Comparison of ENCODE assay signal across 9 mouse cellular contexts in the genomic region with DNA sequence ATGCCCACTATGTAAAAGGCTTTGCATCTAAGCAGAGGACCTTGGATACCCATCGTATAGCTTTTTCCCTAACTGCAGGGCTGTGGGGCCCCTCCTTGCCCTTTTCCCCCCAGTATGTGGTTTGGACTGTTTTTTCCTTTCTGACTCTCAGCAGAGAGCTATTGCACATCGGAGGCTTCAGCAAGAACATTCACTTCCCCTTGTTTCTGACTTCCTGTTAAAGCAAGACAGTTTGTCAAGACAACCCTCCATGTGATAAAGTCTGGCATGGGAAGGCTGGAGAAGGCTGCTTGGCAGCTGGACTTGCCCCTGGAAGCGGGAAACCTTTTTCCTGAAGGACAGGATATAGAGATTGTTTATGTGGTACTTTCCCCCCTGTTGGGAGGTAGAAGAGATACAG. TPM values are rescaled to one million over a fixed set of nuclear protein-coding genes. Genes with fewer than 3 reads are reported as not detected.
DNase-seq lines count a peak whose midpoint lies in the region; ATAC-seq and TF ChIP-seq lines count a peak whose summit lies in the region.
"Had no signal": no experiment of that assay in that cellular context is flagged by ENCODE, and none has a peak within 500 bp of the region (broad histone marks: within the 10 kb centered on the region; RNA-seq: fewer than 3 reads in every experiment).

No protein-coding gene starts in this region.

- H3K4me2 ChIP-seq in hindbrain, postnatal 0 days (ENCODE audit: low read depth, low read length) = no peak overlapping the region
- H3K4me2 ChIP-seq: midbrain, embryonic 12.5 days had no signal

- WGBS in hindbrain, postnatal 0 days = 86% methylated on average over 3 of the region's 3 CpGs

- H3K9ac ChIP-seq in hindbrain, postnatal 0 days (replicated peaks; ENCODE audit: low read length) = no peak overlapping the region
- H3K9ac ChIP-seq: midbrain, embryonic 12.5 days had no signal

- H3K27ac ChIP-seq in hindbrain, postnatal 0 days = no peak overlapping the region
- H3K27ac ChIP-seq: midbrain, embryonic 12.5 days had no signal

- no peaks in the 10 kb centered on the region for H3K4me1 ChIP-seq in hindbrain, postnatal 0 days (ENCODE audit: insufficient read depth, low read length)
- H3K4me1 ChIP-seq: midbrain, embryonic 12.5 days had no signal

- H3K4me3 ChIP-seq in hindbrain, postnatal 0 days (ENCODE audit: low read length) = no peak overlapping the region
- H3K4me3 ChIP-seq: midbrain, embryonic 12.5 days had no signal

- peaks cover 30% of the 10 kb centered on the region for H3K36me3 ChIP-seq in hindbrain, postnatal 0 days (ENCODE audit: insufficient read depth, low read length)

- peak; percentile 36 for DNase-seq in CD4-positive helper T cell, adult 2 months (ENCODE audit: low read depth, low spot score)
- peak; percentile 53 for DNase-seq in induced T-regulatory cell, adult 2 months (ENCODE audit: low read depth)
- DNase-seq in lung, postnatal 25 days (ENCODE audit: low spot score) = peak; percentile 80
- DNase-seq in thymus, postnatal 14 days = peak; percentile 51
- DNase-seq in embryo, embryonic 10 days (ENCODE audit: low spot score) = no peak
- DNase-seq in urinary bladder, postnatal 14 days (ENCODE audit: low spot score) = no peak
- no peak for DNase-seq in hindbrain, postnatal 0 days (ENCODE audit: low spot score)

- ATAC-seq in activated CD4-positive, CD25-positive, alpha-beta regulatory T cell, adult 4 months = peak; percentile 72
- ATAC-seq in hindbrain, postnatal 0 days = no peak

- no peaks in the 10 kb centered on the region for H3K9me3 ChIP-seq in hindbrain, postnatal 0 days (ENCODE audit: low read length)
- H3K9me3 ChIP-seq: midbrain, embryonic 12.5 days had no signal

- no peak for TF ChIP-seq CTCF in hindbrain, postnatal 0 days (IDR thresholded peaks at IDR 0.05; ENCODE audit: low read depth)

- no peaks in the 10 kb centered on the region for H3K27me3 ChIP-seq in hindbrain, postnatal 0 days (ENCODE audit: insufficient read depth, low read length)
- H3K27me3 ChIP-seq: midbrain, embryonic 12.5 days had no signal

RNA-seq across cellular contexts. Expression of gene Gm10840, which starts 37.9 kb away (rescaled TPM):
- polyA plus RNA-seq in activated CD4-positive, CD25-positive, alpha-beta regulatory T cell, adult 4 months (2017; shearing (Covaris generic)) = not detected
- total RNA-seq in hindbrain, postnatal 0 days (2014; rRNA removed) = not detected in 2 replicates
- not detected in 2 replicates for polyA plus RNA-seq in hindbrain, postnatal 0 days (2015; fragmentation: Nextera tagmentation; extraction: Ambion mirVana)

RNA-seq across cellular contexts. Expression of gene Limd2, which starts 37.9 kb away (rescaled TPM):
- 100 to 1,000 TPM; 633 to 743 TPM for polyA plus RNA-seq in activated CD4-positive, CD25-positive, alpha-beta regulatory T cell, adult 4 months (2017; shearing (Covaris generic))
- 72.2 and 80.6 TPM in 2 replicates for total RNA-seq in hindbrain, postnatal 0 days (2014; rRNA removed)
- 120 and 124 TPM in 2 replicates for polyA plus RNA-seq in hindbrain, postnatal 0 days (2015; fragmentation: Nextera tagmentation; extraction: Ambion mirVana)

RNA-seq across cellular contexts. Expression of gene Map3k3, which starts 38.3 kb away (rescaled TPM):
- polyA plus RNA-seq in activated CD4-positive, CD25-positive, alpha-beta regulatory T cell, adult 4 months (2017; shearing (Covaris generic)) = 10 to 100 TPM; 14.8 to 21.2 TPM
- 26.7 and 38.0 TPM in 2 replicates for total RNA-seq in hindbrain, postnatal 0 days (2014; rRNA removed)
- polyA plus RNA-seq in hindbrain, postnatal 0 days (2015; fragmentation: Nextera tagmentation; extraction: Ambion mirVana) = 8.9 and 9.1 TPM in 2 replicates

RNA-seq across cellular contexts. Expression of gene Taco1, which starts 56.9 kb away (rescaled TPM):
- polyA plus RNA-seq in activated CD4-positive, CD25-positive, alpha-beta regulatory T cell, adult 4 months (2017; shearing (Covaris generic)) = 10 to 100 TPM; 11.8 to 13.2 TPM
- total RNA-seq in hindbrain, postnatal 0 days (2014; rRNA removed) = 19.4 and 28.9 TPM in 2 replicates
- 6.1 and 6.4 TPM in 2 replicates for polyA plus RNA-seq in hindbrain, postnatal 0 days (2015; fragmentation: Nextera tagmentation; extraction: Ambion mirVana)

Comparison
In these comparisons a context has a peak if more than half of its experiments do, and no peak if none do; other contexts are left out.
1. DNase-seq: peak in CD4-positive helper T cell, adult 2 months (single experiment), induced T-regulatory cell, adult 2 months (single experiment), lung, postnatal 25 days (single experiment) and thymus, postnatal 14 days (single experiment); none in embryo, embryonic 10 days (single experiment), urinary bladder, postnatal 14 days (single experiment) and hindbrain, postnatal 0 days (single experiment).